Mouse (Mus musculus): ENCODE data around the gene Rgs3.

DNA sequence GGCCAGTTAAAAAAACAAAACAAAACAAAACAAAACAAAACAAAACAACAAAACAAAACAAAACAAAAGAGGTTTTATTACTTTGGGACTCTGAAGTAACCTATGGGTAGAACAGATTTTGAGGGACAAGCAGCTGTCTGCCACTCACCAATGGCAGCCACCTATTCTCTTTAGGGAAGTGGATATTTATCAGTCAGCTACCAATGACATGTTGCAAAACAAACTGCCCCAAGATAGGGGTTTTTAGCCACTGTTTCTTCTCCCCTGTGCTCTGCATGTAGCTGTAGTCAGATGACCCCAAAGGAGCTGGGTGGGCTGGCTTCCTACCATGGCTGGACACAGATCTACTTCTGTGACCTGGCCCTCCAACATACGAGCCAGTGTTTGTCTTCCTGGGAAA is 149.3 kb downstream of the Rgs3 start:
- TF ChIP-seq EP300 (IDR thresholded peaks at IDR 0.05; ENCODE audit: low read depth) = no peak
- TF ChIP-seq CTCF (IDR thresholded peaks at IDR 0.05; ENCODE audit: low read depth) = no peak

Data from heart, postnatal 0 days (tissue).